Mouse (Mus musculus): ENCODE results near the gene Ttc7b.

DNA sequence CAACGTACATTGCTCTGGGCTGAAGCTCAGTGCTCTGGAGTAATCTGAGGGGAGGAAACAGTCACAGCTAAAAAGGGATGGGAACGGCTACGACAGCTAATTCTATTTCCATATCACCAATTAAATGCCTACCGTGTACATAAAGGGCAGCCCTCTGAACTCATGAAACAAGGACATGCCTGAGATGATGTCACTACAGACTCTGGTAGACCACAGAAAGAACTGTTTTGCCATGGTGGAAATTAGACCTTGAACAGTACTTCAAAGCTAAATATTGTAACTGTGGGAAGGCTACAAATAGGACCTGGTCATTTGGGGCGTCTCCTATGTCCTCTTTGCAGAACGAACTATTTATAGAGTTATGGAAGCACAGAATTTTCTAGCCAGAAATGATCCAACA is 99.7 kb downstream of the Ttc7b start:
- no peak for TF ChIP-seq TAL1 (IDR thresholded peaks at IDR 0.05; ENCODE audit: low read length)
- no peak for TF ChIP-seq GATA1 (IDR thresholded peaks at IDR 0.05; ENCODE audit: low read length)

All from erythroblast, embryonic 14.5 days (primary cell).